Mouse (Mus musculus): ENCODE measurements around the gene Spam1. TPM values are rescaled to one million over a fixed set of nuclear protein-coding genes. Genes with fewer than 3 reads are reported as not detected.

The Spam1 gene
- not detected in 2 replicates for polyA plus RNA-seq (2011; ENCODE audit: insufficient read depth, insufficient read length, low replicate concordance, missing spikeins)

- TF ChIP-seq POLR2A (IDR thresholded peaks at IDR 0.05; ENCODE audit: borderline replicate concordance, control insufficient read depth, low read depth, low read length) (no peak), CTCF (IDR thresholded peaks at IDR 0.05; ENCODE audit: control insufficient read depth, insufficient read depth, low read length) (no peak)
Measured at GRCm38 (mm10) chr6:24790888-24791287, at the start of gene Spam1. TSS of gene Spam1 (plus strand) at chr6:24791188.

GRCm38 (mm10) chr6:24748029-24748428 lies 43.0 kb upstream of the Spam1 start, which contains the start of gene Hyal4:
TSS of gene Hyal4 (plus strand) at chr6:24748329.
- no peaks in the 10 kb centered on the region for H3K4me1 ChIP-seq (ENCODE audit: control insufficient read depth, insufficient read depth, low read length)
- H3K4me3 ChIP-seq (replicated peaks; ENCODE audit: control insufficient read depth, low read depth, low read length) = no peak within 1 kb of the TSS
- H3K27ac ChIP-seq (ENCODE audit: control insufficient read depth, insufficient read depth, low read depth, low read length, poor library complexity) = no peak within 1 kb of the TSS
- TF ChIP-seq POLR2A (IDR thresholded peaks at IDR 0.05; ENCODE audit: borderline replicate concordance, control insufficient read depth, low read depth, low read length) (no peak), CTCF (IDR thresholded peaks at IDR 0.05; ENCODE audit: control insufficient read depth, insufficient read depth, low read length) (no peak)
- 68% methylated on average over 4 of the region's 4 CpGs for WGBS

More at GRCm38 (mm10) chr6:24790888-24791287, at the start of gene Spam1:
- Histone ChIP-seq H3K4me3 (replicated peaks; ENCODE audit: control insufficient read depth, low read depth, low read length) (no peak within 1 kb of the TSS), H3K27ac (ENCODE audit: control insufficient read depth, insufficient read depth, low read depth, low read length, poor library complexity) (no peak within 1 kb of the TSS), H3K4me1 (ENCODE audit: control insufficient read depth, insufficient read depth, low read length) (no peaks in the 10 kb centered on the region)

- H3K4me3 ChIP-seq (replicated peaks; ENCODE audit: control insufficient read depth, low read depth, low read length) = no peak overlapping the region
- WGBS = 77% methylated on average over 3 of the region's 3 CpGs
- TF ChIP-seq POLR2A (IDR thresholded peaks at IDR 0.05; ENCODE audit: borderline replicate concordance, control insufficient read depth, low read depth, low read length) = no peak
- no peak for TF ChIP-seq CTCF (IDR thresholded peaks at IDR 0.05; ENCODE audit: control insufficient read depth, insufficient read depth, low read length)
- no peaks in the 10 kb centered on the region for H3K4me1 ChIP-seq (ENCODE audit: control insufficient read depth, insufficient read depth, low read length)
- H3K27ac ChIP-seq (ENCODE audit: control insufficient read depth, insufficient read depth, low read depth, low read length, poor library complexity) = no peak overlapping the region
Measured at GRCm38 (mm10) chr6:24759281-24759680, 31.7 kb upstream of the Spam1 start.

GRCm38 (mm10) chr6:24766261-24766660 lies 24.7 kb upstream of the Spam1 start:
- TF ChIP-seq POLR2A (IDR thresholded peaks at IDR 0.05; ENCODE audit: borderline replicate concordance, control insufficient read depth, low read depth, low read length) = no peak
- no peak for TF ChIP-seq CTCF (IDR thresholded peaks at IDR 0.05; ENCODE audit: control insufficient read depth, insufficient read depth, low read length)
- 84% methylated on average over 2 of the region's 2 CpGs for WGBS
- Histone ChIP-seq H3K4me3 (replicated peaks; ENCODE audit: control insufficient read depth, low read depth, low read length) (no peak overlapping the region), H3K4me1 (ENCODE audit: control insufficient read depth, insufficient read depth, low read length) (no peaks in the 10 kb centered on the region), H3K27ac (ENCODE audit: control insufficient read depth, insufficient read depth, low read depth, low read length, poor library complexity) (no peak overlapping the region)

- no peak for TF ChIP-seq POLR2A (IDR thresholded peaks at IDR 0.05; ENCODE audit: borderline replicate concordance, control insufficient read depth, low read depth, low read length)
- no peak for TF ChIP-seq CTCF (IDR thresholded peaks at IDR 0.05; ENCODE audit: control insufficient read depth, insufficient read depth, low read length)
- Histone ChIP-seq H3K4me1 (ENCODE audit: control insufficient read depth, insufficient read depth, low read length) (no peaks in the 10 kb centered on the region), H3K27ac (ENCODE audit: control insufficient read depth, insufficient read depth, low read depth, low read length, poor library complexity) (no peak overlapping the region), H3K4me3 (replicated peaks; ENCODE audit: control insufficient read depth, low read depth, low read length) (no peak overlapping the region)
- WGBS = 58% methylated on average over 2 of the region's 2 CpGs
Measured at GRCm38 (mm10) chr6:24779182-24779581, 11.8 kb upstream of the Spam1 start.

GRCm38 (mm10) chr6:24822070-24822469 lies 31.1 kb downstream of the Spam1 start:
- H3K4me3 ChIP-seq (replicated peaks; ENCODE audit: control insufficient read depth, low read depth, low read length) = no peak overlapping the region

More at GRCm38 (mm10) chr6:24822070-24822469, 31.1 kb downstream of the Spam1 start:
- WGBS = 43% methylated on average over 2 of the region's 2 CpGs
- Histone ChIP-seq H3K4me1 (ENCODE audit: control insufficient read depth, insufficient read depth, low read length) (no peaks in the 10 kb centered on the region), H3K27ac (ENCODE audit: control insufficient read depth, insufficient read depth, low read depth, low read length, poor library complexity) (no peak overlapping the region)
- TF ChIP-seq CTCF (IDR thresholded peaks at IDR 0.05; ENCODE audit: control insufficient read depth, insufficient read depth, low read length) = no peak
- TF ChIP-seq POLR2A (IDR thresholded peaks at IDR 0.05; ENCODE audit: borderline replicate concordance, control insufficient read depth, low read depth, low read length) = no peak

Other genes starting within 250 kb of the Spam1 start
- 1.8 TPM in 1 of 2 replicates, not detected in the other for gene Lmod2, start 193.4 kb upstream of the Spam1 start, polyA plus RNA-seq (2011; ENCODE audit: insufficient read depth, insufficient read length, low replicate concordance, missing spikeins)
- gene Wasl, start 126.2 kb upstream of the Spam1 start, polyA plus RNA-seq (2011; ENCODE audit: insufficient read depth, insufficient read length, low replicate concordance, missing spikeins) = 4.0 and 14.5 TPM in 2 replicates
- not detected in 2 replicates for gene Hyal6, start 57.9 kb upstream of the Spam1 start, polyA plus RNA-seq (2011; ENCODE audit: insufficient read depth, insufficient read length, low replicate concordance, missing spikeins)
- gene Hyal4, start 42.9 kb upstream of the Spam1 start, polyA plus RNA-seq (2011; ENCODE audit: insufficient read depth, insufficient read length, low replicate concordance, missing spikeins) = not detected in 2 replicates
- not detected in 2 replicates for gene Hyal5, start 66.8 kb downstream of the Spam1 start, polyA plus RNA-seq (2011; ENCODE audit: insufficient read depth, insufficient read length, low replicate concordance, missing spikeins)
- gene Tmem229a, start 165.1 kb downstream of the Spam1 start, polyA plus RNA-seq (2011; ENCODE audit: insufficient read depth, insufficient read length, low replicate concordance, missing spikeins) = 0.30 TPM in 1 of 2 replicates, not detected in the other

All from bone marrow, adult 2 months (tissue).